Mouse (Mus musculus) forebrain, embryonic 11.5 days (tissue): ENCODE data around the gene Rwdd2a. TPM values are rescaled to one million over a fixed set of nuclear protein-coding genes. Genes with fewer than 3 reads are reported as not detected.
A peak's percentile ranks its signal among the peaks of the same experiment; 100 is the strongest.

Source experiments
- ATAC-seq: fragments of 200-750 bp; cut with Nextera tagmentation; replicated peaks from 2 replicates; pipeline ENCODE4 v1.8.0; 2017; ENCODE audit warnings: moderate TSS enrichment; ENCODE audit not compliant: low FRiP score
- DNase-seq: peaks from one replicate; pipeline ENCODE4 v3.0.0-alpha.2; 2017; ENCODE audit warnings: low spot score
- H3K27ac ChIP-seq: fragments of 300-500 bp; sonication (generic); 2 replicates; pipeline ENCODE4 v1.5.1; 2014; ENCODE audit warnings: low read depth, low read length
- H3K27me3 ChIP-seq: fragments of 300-500 bp; sonication (generic); 2 replicates; pipeline ENCODE4 v1.6.1; 2014; ENCODE audit warnings: mild to moderate bottlenecking, low read length, mixed read lengths; ENCODE audit not compliant: control insufficient read depth, insufficient read depth
- H3K36me3 ChIP-seq: fragments of 300-500 bp; sonication (generic); 2 replicates; pipeline ENCODE4 v1.6.1; 2014; ENCODE audit warnings: mild to moderate bottlenecking, low read length, moderate library complexity, mixed read lengths; ENCODE audit not compliant: control insufficient read depth, insufficient read depth
- H3K4me1 ChIP-seq: fragments of 300-500 bp; sonication (generic); replicated peaks from 2 replicates; pipeline ENCODE4 v1.6.1; 2014; ENCODE audit warnings: low read length, mixed read lengths; ENCODE audit not compliant: control insufficient read depth, insufficient read depth
- H3K4me2 ChIP-seq: fragments of 300-500 bp; sonication (generic); 2 replicates; pipeline ENCODE4 v1.6.1; 2014; ENCODE audit warnings: low read depth, mild to moderate bottlenecking, low read length, moderate library complexity, mixed read lengths; ENCODE audit not compliant: severe bottlenecking
- H3K4me3 ChIP-seq: fragments of 300-500 bp; sonication (generic); 2 replicates; pipeline ENCODE4 v1.5.1; 2014; ENCODE audit warnings: low read depth, low read length
- H3K9ac ChIP-seq: fragments of 300-500 bp; sonication (generic); 2 replicates; pipeline ENCODE4 v1.6.1; 2014; ENCODE audit warnings: low read length
- H3K9me3 ChIP-seq: fragments of 300-500 bp; sonication (generic); 2 replicates; pipeline ENCODE4 v1.6.1; 2016; ENCODE audit warnings: low read length, mixed read lengths; ENCODE audit not compliant: control insufficient read depth
- WGBS: fragments of 180-500 bp; shearing (Covaris S2); extraction: QIAGEN DNeasy Blood & Tissue Kit; methylation state at CpG from one replicate; pipeline ENCODE4 v1.1.7; 2014; 5-methylcytosine and 5-hydroxymethylcytosine counted together
- polyA plus RNA-seq: library from polyadenylated mRNA; unstranded; fragments of >200 nt; fragmentation: Nextera tagmentation; extraction: Ambion mirVana; gene quantifications from 2 replicates; pipeline ENCODE4 v1.2.1, GENCODE M21; 2014

Gene Rwdd2a
- polyA plus RNA-seq, result 3.3 and 3.8 TPM in 2 replicates

GRCm38 (mm10) chr9:86571540-86572135 is at the start of gene Rwdd2a, which contains the start of gene Pgm3:
TSS of gene Rwdd2a (plus strand) at chr9:86571991.
TSS of gene Pgm3 (minus strand) at chr9:86571842.
- no peaks in the 10 kb centered on the region for H3K9me3 ChIP-seq
- no peaks in the 10 kb centered on the region for H3K27me3 ChIP-seq
- H3K9ac ChIP-seq, result peak within 1 kb of the TSS; percentile 59
- peaks cover 5% of the 10 kb centered on the region; the same call in 1 of the 2 replicates for H3K4me1 ChIP-seq
- 1% methylated on average over 59 of the region's 59 CpGs for WGBS
- H3K36me3 ChIP-seq, result no peaks in the 10 kb centered on the region; the same call in 1 of the 2 replicates
- DNase-seq, result peak; percentile 98
- peak within 1 kb of the TSS; percentile 95 for H3K4me2 ChIP-seq
- ATAC-seq, result peak; percentile 99
- H3K4me3 ChIP-seq, result peak within 1 kb of the TSS; percentile 65
- H3K27ac ChIP-seq, result no peak within 1 kb of the TSS

GRCm38 (mm10) chr9:86522335-86522734 is 49.5 kb upstream of the Rwdd2a start:
- no peak for DNase-seq
- Histone ChIP-seq H3K4me3 (no peak overlapping the region), H3K9ac (no peak overlapping the region), H3K27ac (no peak overlapping the region), H3K4me2 (no peak overlapping the region), H3K36me3 (no peaks in the 10 kb centered on the region), H3K27me3 (no peaks in the 10 kb centered on the region), H3K4me1 (no peaks in the 10 kb centered on the region), H3K9me3 (no peaks in the 10 kb centered on the region)
- ATAC-seq, result no peak

- H3K4me1 ChIP-seq, result no peaks in the 10 kb centered on the region
- no peak overlapping the region for H3K9ac ChIP-seq
- ATAC-seq (no peak), DNase-seq (no peak)
- no peak overlapping the region for H3K4me3 ChIP-seq
- no peak overlapping the region for H3K27ac ChIP-seq
- H3K36me3 ChIP-seq, result no peaks in the 10 kb centered on the region
- no peaks in the 10 kb centered on the region for H3K27me3 ChIP-seq
- no peaks in the 10 kb centered on the region for H3K9me3 ChIP-seq
- H3K4me2 ChIP-seq, result no peak overlapping the region
- 49% methylated on average over 2 of the region's 2 CpGs for WGBS
Measured at GRCm38 (mm10) chr9:86525600-86525999, 46.2 kb upstream of the Rwdd2a start.

- DNase-seq, result no peak
Measured at GRCm38 (mm10) chr9:86534071-86534470, 37.7 kb upstream of the Rwdd2a start.

GRCm38 (mm10) chr9:86543451-86543850 is 28.3 kb upstream of the Rwdd2a start:
- Histone ChIP-seq H3K36me3 (no peaks in the 10 kb centered on the region), H3K27me3 (no peaks in the 10 kb centered on the region), H3K9ac (no peak overlapping the region), H3K9me3 (no peaks in the 10 kb centered on the region), H3K27ac (no peak overlapping the region), H3K4me3 (no peak overlapping the region), H3K4me1 (no peaks in the 10 kb centered on the region), H3K4me2 (no peak overlapping the region)
- peak; percentile 61; the same call in 1 of the 2 replicates for ATAC-seq
- DNase-seq, result no peak
- 49% methylated on average over 3 of the region's 3 CpGs for WGBS

More at GRCm38 (mm10) chr9:86534071-86534470, 37.7 kb upstream of the Rwdd2a start:
- Histone ChIP-seq H3K4me2 (no peak overlapping the region), H3K9ac (no peak overlapping the region), H3K27me3 (no peaks in the 10 kb centered on the region), H3K4me3 (no peak overlapping the region), H3K36me3 (no peaks in the 10 kb centered on the region), H3K27ac (no peak overlapping the region), H3K9me3 (no peaks in the 10 kb centered on the region), H3K4me1 (no peaks in the 10 kb centered on the region)
- no peak for ATAC-seq
- WGBS, result 96% methylated on average over 5 of the region's 5 CpGs

GRCm38 (mm10) chr9:86544559-86544958 is 27.2 kb upstream of the Rwdd2a start:
- H3K27me3 ChIP-seq, result no peaks in the 10 kb centered on the region
- no peaks in the 10 kb centered on the region for H3K9me3 ChIP-seq
- no peaks in the 10 kb centered on the region for H3K4me1 ChIP-seq
- H3K36me3 ChIP-seq, result no peaks in the 10 kb centered on the region; the same call in 1 of the 2 replicates
- WGBS, result 74% methylated on average over 1 of the region's 1 CpGs
- no peak overlapping the region for H3K9ac ChIP-seq
- no peak overlapping the region for H3K27ac ChIP-seq
- no peak overlapping the region for H3K4me3 ChIP-seq
- DNase-seq (no peak), ATAC-seq (no peak)
- no peak overlapping the region for H3K4me2 ChIP-seq

GRCm38 (mm10) chr9:86549637-86550162 is 22.1 kb upstream of the Rwdd2a start:
- no peak overlapping the region for H3K9ac ChIP-seq
- no peaks in the 10 kb centered on the region; the same call in 1 of the 2 replicates for H3K36me3 ChIP-seq
- 87% methylated on average over 5 of the region's 5 CpGs for WGBS
- H3K4me1 ChIP-seq, result no peaks in the 10 kb centered on the region
- H3K9me3 ChIP-seq, result no peaks in the 10 kb centered on the region
- ATAC-seq (no peak), DNase-seq (no peak)
- H3K27ac ChIP-seq, result no peak overlapping the region
- no peaks in the 10 kb centered on the region for H3K27me3 ChIP-seq
- H3K4me2 ChIP-seq, result no peak overlapping the region
- H3K4me3 ChIP-seq, result no peak overlapping the region

GRCm38 (mm10) chr9:86550717-86551116 is 21.1 kb upstream of the Rwdd2a start:
- Histone ChIP-seq H3K27me3 (no peaks in the 10 kb centered on the region), H3K9ac (no peak overlapping the region), H3K27ac (no peak overlapping the region), H3K4me3 (no peak overlapping the region), H3K4me1 (no peaks in the 10 kb centered on the region), H3K9me3 (no peaks in the 10 kb centered on the region), H3K36me3 (no peaks in the 10 kb centered on the region; the same call in 1 of the 2 replicates), H3K4me2 (no peak overlapping the region)
- ATAC-seq (no peak), DNase-seq (no peak)
- WGBS, result 91% methylated on average over 3 of the region's 3 CpGs

GRCm38 (mm10) chr9:86553886-86554285 is 17.9 kb upstream of the Rwdd2a start:
- Histone ChIP-seq H3K9ac (no peak overlapping the region), H3K4me2 (no peak overlapping the region), H3K36me3 (no peaks in the 10 kb centered on the region; the same call in none of the 2 replicates), H3K27ac (no peak overlapping the region), H3K9me3 (no peaks in the 10 kb centered on the region), H3K4me1 (no peaks in the 10 kb centered on the region), H3K4me3 (no peak overlapping the region), H3K27me3 (no peaks in the 10 kb centered on the region)
- ATAC-seq (no peak), DNase-seq (no peak)
- 91% methylated on average over 9 of the region's 9 CpGs for WGBS
